Mouse (Mus musculus): ENCODE results near the gene Arl4d.

GRCm38 (mm10) chr11:101687351-101688301 is 22.3 kb downstream of the Arl4d start:
- TF ChIP-seq CTCF (IDR thresholded peaks at IDR 0.05), result no peak; the same call in 1 of the 2 replicates
- TF ChIP-seq EP300 (IDR thresholded peaks at IDR 0.05), result no peak

Data from lung, postnatal 0 days (tissue).